Mouse (Mus musculus): Measurements from ENCODE around the gene Fam162a. TPM values are rescaled to one million over a fixed set of nuclear protein-coding genes. Genes with fewer than 3 reads are reported as not detected.
"Not testable (repeated sequence)": the region's sequence is repeated elsewhere in the genome, so short reads cannot be mapped to it uniquely, and the experiment has no call there.

Gene Fam162a
- polyA plus RNA-seq, 1 experiment from 2014 or later: 212 TPM

- DNase-seq: no peak
- H3K4me2 ChIP-seq: no peak overlapping the region
- no peak overlapping the region for H3K9ac ChIP-seq
- peaks cover 17% of the 10 kb centered on the region for H3K36me3 ChIP-seq
- peaks cover 28% of the 10 kb centered on the region for H3K4me1 ChIP-seq (replicated peaks)
- 56% methylated on average over 8 of the region's 8 CpGs for WGBS (ENCODE audit: insufficient replicate concordance)
- no peak overlapping the region for H3K4me3 ChIP-seq (replicated peaks)
- no peak for ATAC-seq (ENCODE audit: low read depth)
- H3K27me3 ChIP-seq: no peaks in the 10 kb centered on the region
- no peaks in the 10 kb centered on the region for H3K9me3 ChIP-seq (replicated peaks)
- H3K27ac ChIP-seq: no peak overlapping the region
Measured at GRCm38 (mm10) chr16:36057933-36058475, 13.4 kb downstream of the Fam162a start.

- no peak for ATAC-seq (ENCODE audit: low read depth)
Measured at GRCm38 (mm10) chr16:36056416-36056815, 15.0 kb downstream of the Fam162a start.

GRCm38 (mm10) chr16:36054920-36055319, 16.5 kb downstream of the Fam162a start:
- Histone ChIP-seq H3K27ac (no peak overlapping the region), H3K4me1 (replicated peaks) (peaks cover 12% of the 10 kb centered on the region), H3K4me3 (replicated peaks) (no peak overlapping the region), H3K9ac (no peak overlapping the region), H3K9me3 (replicated peaks) (no peaks in the 10 kb centered on the region), H3K27me3 (no peaks in the 10 kb centered on the region), H3K4me2 (no peak overlapping the region), H3K36me3 (peaks cover 36% of the 10 kb centered on the region)
- DNase-seq (no peak), ATAC-seq (ENCODE audit: low read depth) (no peak)
- WGBS (ENCODE audit: insufficient replicate concordance): 85% methylated on average over 8 of the region's 8 CpGs

More at GRCm38 (mm10) chr16:36056416-36056815, 15.0 kb downstream of the Fam162a start:
- H3K36me3 ChIP-seq: peaks cover 28% of the 10 kb centered on the region
- H3K27me3 ChIP-seq: no peaks in the 10 kb centered on the region
- peaks cover 17% of the 10 kb centered on the region for H3K4me1 ChIP-seq (replicated peaks)
- no peak for DNase-seq
- WGBS (ENCODE audit: insufficient replicate concordance): 83% methylated on average over 11 of the region's 11 CpGs
- H3K27ac ChIP-seq: no peak overlapping the region
- no peak overlapping the region for H3K9ac ChIP-seq
- H3K9me3 ChIP-seq (replicated peaks): no peaks in the 10 kb centered on the region
- H3K4me3 ChIP-seq (replicated peaks): no peak overlapping the region
- H3K4me2 ChIP-seq: no peak overlapping the region

GRCm38 (mm10) chr16:36053524-36054275, 17.7 kb downstream of the Fam162a start:
- H3K4me2 ChIP-seq: no peak overlapping the region
- no peaks in the 10 kb centered on the region for H3K27me3 ChIP-seq
- H3K9me3 ChIP-seq (replicated peaks): no peaks in the 10 kb centered on the region
- DNase-seq: no peak
- no peak overlapping the region for H3K9ac ChIP-seq
- no peak overlapping the region for H3K27ac ChIP-seq
- peaks cover 7% of the 10 kb centered on the region for H3K4me1 ChIP-seq (replicated peaks)
- H3K36me3 ChIP-seq: peaks cover 48% of the 10 kb centered on the region
- H3K4me3 ChIP-seq (replicated peaks): no peak overlapping the region
- 63% methylated on average over 6 of the region's 6 CpGs for WGBS (ENCODE audit: insufficient replicate concordance)
- no peak for ATAC-seq (ENCODE audit: low read depth)

GRCm38 (mm10) chr16:36051491-36051890, 19.9 kb downstream of the Fam162a start:
- DNase-seq (no peak), ATAC-seq (ENCODE audit: low read depth) (no peak)
- 81% methylated on average over 6 of the region's 6 CpGs for WGBS (ENCODE audit: insufficient replicate concordance)
- no peak overlapping the region for H3K4me2 ChIP-seq
- H3K4me3 ChIP-seq (replicated peaks): no peak overlapping the region
- H3K4me1 ChIP-seq (replicated peaks): no peaks in the 10 kb centered on the region
- no peak overlapping the region for H3K27ac ChIP-seq
- H3K9ac ChIP-seq: no peak overlapping the region
- no peaks in the 10 kb centered on the region for H3K9me3 ChIP-seq (replicated peaks)
- peaks cover 65% of the 10 kb centered on the region for H3K36me3 ChIP-seq
- no peaks in the 10 kb centered on the region for H3K27me3 ChIP-seq

- no peak for ATAC-seq (ENCODE audit: low read depth)
- Histone ChIP-seq H3K4me2 (no peak overlapping the region), H3K36me3 (peaks cover 85% of the 10 kb centered on the region), H3K9ac (no peak overlapping the region), H3K4me3 (replicated peaks) (no peak overlapping the region), H3K4me1 (replicated peaks) (peaks cover 2% of the 10 kb centered on the region), H3K9me3 (replicated peaks) (no peaks in the 10 kb centered on the region), H3K27ac (no peak overlapping the region), H3K27me3 (no peaks in the 10 kb centered on the region)
- WGBS (ENCODE audit: insufficient replicate concordance): 79% methylated on average over 4 of the region's 4 CpGs
- no peak for DNase-seq
Measured at GRCm38 (mm10) chr16:36047538-36047937, 23.9 kb downstream of the Fam162a start.

- Histone ChIP-seq H3K36me3 (peaks cover 51% of the 10 kb centered on the region), H3K9ac (no peak overlapping the region)
- no peak for ATAC-seq (ENCODE audit: low read depth)
Measured at GRCm38 (mm10) chr16:36043964-36044363, 27.4 kb downstream of the Fam162a start.

GRCm38 (mm10) chr16:36043073-36043472, 28.3 kb downstream of the Fam162a start:
- Histone ChIP-seq H3K27me3 (no peaks in the 10 kb centered on the region), H3K4me2 (no peak overlapping the region), H3K4me3 (replicated peaks) (no peak overlapping the region), H3K4me1 (replicated peaks) (peaks cover 16% of the 10 kb centered on the region), H3K27ac (no peak overlapping the region), H3K9ac (no peak overlapping the region), H3K9me3 (replicated peaks) (no peaks in the 10 kb centered on the region), H3K36me3 (peaks cover 42% of the 10 kb centered on the region)
- WGBS (ENCODE audit: insufficient replicate concordance): 85% methylated on average over 10 of the region's 10 CpGs
- DNase-seq (no peak), ATAC-seq (ENCODE audit: low read depth) (no peak)

More at GRCm38 (mm10) chr16:36043964-36044363, 27.4 kb downstream of the Fam162a start:
- no peaks in the 10 kb centered on the region for H3K27me3 ChIP-seq
- no peak overlapping the region for H3K4me2 ChIP-seq
- no peak overlapping the region for H3K4me3 ChIP-seq (replicated peaks)
- peaks cover 16% of the 10 kb centered on the region for H3K4me1 ChIP-seq (replicated peaks)
- DNase-seq: no peak
- WGBS (ENCODE audit: insufficient replicate concordance): 79% methylated on average over 4 of the region's 4 CpGs
- no peak overlapping the region for H3K27ac ChIP-seq
- no peaks in the 10 kb centered on the region for H3K9me3 ChIP-seq (replicated peaks)

- Histone ChIP-seq H3K9ac (peak overlapping the region; percentile 78), H3K4me2 (peak overlapping the region; percentile 83), H3K4me3 (replicated peaks) (peak overlapping the region; percentile 70), H3K27ac (peak overlapping the region; percentile 82), H3K36me3 (peaks cover 34% of the 10 kb centered on the region), H3K9me3 (replicated peaks) (no peaks in the 10 kb centered on the region), H3K4me1 (replicated peaks) (peaks cover 16% of the 10 kb centered on the region), H3K27me3 (no peaks in the 10 kb centered on the region)
- 16% methylated on average over 11 of the region's 11 CpGs for WGBS (ENCODE audit: insufficient replicate concordance)
- ATAC-seq (ENCODE audit: low read depth) (no peak), DNase-seq (no peak)
Measured at GRCm38 (mm10) chr16:36041625-36042020, 29.8 kb downstream of the Fam162a start.

- Histone ChIP-seq H3K27ac (peak within 1 kb of the TSS; percentile 82), H3K27me3 (no peaks in the 10 kb centered on the region)
- under 1% methylated on average over 39 of the region's 39 CpGs for WGBS (ENCODE audit: insufficient replicate concordance)
Measured at GRCm38 (mm10) chr16:36040640-36041624, 30.5 kb downstream of the Fam162a start, which contains the start of gene Wdr5b. Wdr5b (plus strand) TSS chr16:36041190.

GRCm38 (mm10) chr16:36028120-36028519, 43.3 kb downstream of the Fam162a start:
- peaks cover 57% of the 10 kb centered on the region for H3K36me3 ChIP-seq
- ATAC-seq (ENCODE audit: low read depth); H3K27me3 ChIP-seq; H3K27ac ChIP-seq; H3K4me2 ChIP-seq; H3K4me1 ChIP-seq (replicated peaks); H3K4me3 ChIP-seq (replicated peaks); H3K9me3 ChIP-seq (replicated peaks); DNase-seq; H3K9ac ChIP-seq: not testable (repeated sequence)
- whole genome bisulfite sequencing (ENCODE audit: insufficient replicate concordance): 76% methylated on average over 1 of the region's 2 CpGs

More at GRCm38 (mm10) chr16:36040640-36041624, 30.5 kb downstream of the Fam162a start, which contains the start of gene Wdr5b:
- peak within 1 kb of the TSS; percentile 70 for H3K4me3 ChIP-seq (replicated peaks)
- H3K9ac ChIP-seq: peak within 1 kb of the TSS; percentile 78
- ATAC-seq (ENCODE audit: low read depth) (peak; percentile 96), DNase-seq (peak; percentile 84)
- H3K9me3 ChIP-seq (replicated peaks): no peaks in the 10 kb centered on the region
- peaks cover 29% of the 10 kb centered on the region for H3K36me3 ChIP-seq
- peaks cover 16% of the 10 kb centered on the region for H3K4me1 ChIP-seq (replicated peaks)
- peak within 1 kb of the TSS; percentile 83 for H3K4me2 ChIP-seq

Measured in liver, embryonic 13.5 days (tissue).